Mouse (Mus musculus) kidney, embryonic 14.5 days (tissue): ENCODE data around the gene Ap1ar. TPM values are rescaled to one million over a fixed set of nuclear protein-coding genes. Genes with fewer than 3 reads are reported as not detected.

Source experiments
- ATAC-seq: fragments of 200-750 bp; cut with Nextera tagmentation; 2 replicates; pipeline ENCODE4 v1.8.0; 2017; ENCODE audit warnings: moderate number of reproducible peaks, mild to moderate bottlenecking, moderate TSS enrichment, moderate library complexity; ENCODE audit not compliant: low FRiP score, low TSS enrichment
- H3K27ac ChIP-seq: fragments of 300-500 bp; sonication (generic); 2 replicates; pipeline ENCODE4 v1.5.1; 2014; ENCODE audit warnings: low read depth, mild to moderate bottlenecking, low read length, moderate library complexity, mixed read lengths
- H3K27me3 ChIP-seq: fragments of 300-500 bp; sonication (generic); 2 replicates; pipeline ENCODE4 v1.6.1; 2014; ENCODE audit warnings: mild to moderate bottlenecking, low read length; ENCODE audit not compliant: control insufficient read depth, insufficient read depth
- H3K36me3 ChIP-seq: fragments of 300-500 bp; sonication (generic); 2 replicates; pipeline ENCODE4 v1.6.1; 2014; ENCODE audit warnings: low read length, mixed read lengths; ENCODE audit not compliant: control insufficient read depth, insufficient read depth
- H3K4me1 ChIP-seq: fragments of 300-500 bp; sonication (generic); 2 replicates; pipeline ENCODE4 v1.6.1; 2014; ENCODE audit warnings: low read length, mixed read lengths; ENCODE audit not compliant: control insufficient read depth, insufficient read depth
- H3K4me2 ChIP-seq: fragments of 300-500 bp; sonication (generic); replicated peaks from 2 replicates; pipeline ENCODE4 v1.6.1; 2014; ENCODE audit warnings: low read depth, mild to moderate bottlenecking, low read length
- H3K4me3 ChIP-seq: fragments of 300-500 bp; sonication (generic); 2 replicates; pipeline ENCODE4 v1.5.1; 2014; ENCODE audit warnings: mild to moderate bottlenecking, low read length
- H3K9ac ChIP-seq: fragments of 300-500 bp; sonication (generic); 2 replicates; pipeline ENCODE4 v1.6.1; 2014; ENCODE audit warnings: low read depth, mild to moderate bottlenecking, low read length, moderate library complexity
- H3K9me3 ChIP-seq: fragments of 300-500 bp; sonication (generic); 2 replicates; pipeline ENCODE4 v1.6.1; 2016; ENCODE audit warnings: low read length; ENCODE audit not compliant: control insufficient read depth
- WGBS: fragments of 180-500 bp; shearing (Covaris S2); extraction: QIAGEN DNeasy Blood & Tissue Kit; methylation state at CpG from one replicate; pipeline ENCODE4 v1.1.7; 2014; 5-methylcytosine and 5-hydroxymethylcytosine counted together
- polyA plus RNA-seq: library from polyadenylated mRNA; unstranded; fragments of >200 nt; fragmentation: Nextera tagmentation; extraction: Ambion mirVana; gene quantifications from 2 replicates; pipeline ENCODE4 v1.2.1, GENCODE M21; 2014

The Ap1ar gene
- polyA plus RNA-seq, 1 experiment from 2014 or later, result 60.9 TPM

GRCm38 (mm10) chr3:127759212-127759611 lies 78.1 kb downstream of the Ap1ar start:
- 14% methylated on average over 8 of the region's 8 CpGs for WGBS
- no peaks in the 10 kb centered on the region for H3K9me3 ChIP-seq
- H3K9ac ChIP-seq, result no peak overlapping the region
- H3K27me3 ChIP-seq, result peaks cover 22% of the 10 kb centered on the region
- no peaks in the 10 kb centered on the region for H3K4me1 ChIP-seq
- no peak overlapping the region for H3K4me2 ChIP-seq
- no peak overlapping the region for H3K4me3 ChIP-seq
- ATAC-seq, result no peak
- H3K27ac ChIP-seq, result no peak overlapping the region
- H3K36me3 ChIP-seq, result no peaks in the 10 kb centered on the region

GRCm38 (mm10) chr3:127758806-127759205 lies 78.5 kb downstream of the Ap1ar start:
- no peak overlapping the region for H3K9ac ChIP-seq
- ATAC-seq, result no peak
- H3K4me3 ChIP-seq, result no peak overlapping the region
- H3K4me2 ChIP-seq, result no peak overlapping the region
- 66% methylated on average over 4 of the region's 4 CpGs for WGBS
- H3K27ac ChIP-seq, result no peak overlapping the region
- H3K9me3 ChIP-seq, result no peaks in the 10 kb centered on the region
- no peaks in the 10 kb centered on the region for H3K36me3 ChIP-seq
- H3K27me3 ChIP-seq, result peaks cover 22% of the 10 kb centered on the region
- no peaks in the 10 kb centered on the region for H3K4me1 ChIP-seq

- Histone ChIP-seq H3K4me3 (no peak overlapping the region), H3K9me3 (no peaks in the 10 kb centered on the region), H3K4me1 (no peaks in the 10 kb centered on the region), H3K4me2 (no peak overlapping the region), H3K27me3 (peaks cover 22% of the 10 kb centered on the region), H3K36me3 (no peaks in the 10 kb centered on the region), H3K27ac (no peak overlapping the region), H3K9ac (no peak overlapping the region)
- no peak for ATAC-seq
Measured at GRCm38 (mm10) chr3:127757886-127758301, 79.4 kb downstream of the Ap1ar start.

Other genes with a start within 250 kb of the Ap1ar start
- not detected in 2 replicates for gene Neurog2, start 204.4 kb downstream of the Ap1ar start, polyA plus RNA-seq
- 0.49 and 1.2 TPM in 2 replicates for gene Alpk1, start 57.0 kb downstream of the Ap1ar start, polyA plus RNA-seq
- gene Tifa, start 47.7 kb downstream of the Ap1ar start, polyA plus RNA-seq, result 3.2 and 4.2 TPM in 2 replicates
- 5.8 and 6.7 TPM in 2 replicates for gene Fam241a, start 58.8 kb upstream of the Ap1ar start, polyA plus RNA-seq